Mouse (Mus musculus): ENCODE measurements at regions not wholly inside any gene's neighbourhood (a gene's known extent, or its start where the extent isn't known, plus 50 kb on each side); places are given as distances from the start of the nearest gene placed in this dataset.

DNA sequence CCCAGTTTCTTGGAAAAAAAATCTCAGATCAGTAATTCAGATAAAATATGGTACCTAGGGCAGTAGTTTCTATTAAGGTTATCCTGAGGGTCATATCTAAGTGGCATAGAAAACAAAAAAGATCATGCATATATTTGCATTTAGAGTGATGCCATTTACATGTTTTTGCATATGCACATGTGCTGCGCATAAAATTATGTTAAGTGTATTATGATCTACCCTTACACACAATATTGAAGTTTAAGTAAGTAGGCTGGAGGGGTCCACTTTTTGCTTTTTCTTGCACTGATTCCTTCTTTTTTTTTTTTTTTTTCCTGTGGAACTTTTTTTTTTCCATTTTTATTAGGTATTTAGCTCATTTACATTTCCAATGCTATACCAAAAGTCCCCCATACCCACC lies 193.1 kb upstream of the Ptbp2 start:
- no peak for DNase-seq (ENCODE audit: extremely low read depth, insufficient read length, low spot score)

DNA sequence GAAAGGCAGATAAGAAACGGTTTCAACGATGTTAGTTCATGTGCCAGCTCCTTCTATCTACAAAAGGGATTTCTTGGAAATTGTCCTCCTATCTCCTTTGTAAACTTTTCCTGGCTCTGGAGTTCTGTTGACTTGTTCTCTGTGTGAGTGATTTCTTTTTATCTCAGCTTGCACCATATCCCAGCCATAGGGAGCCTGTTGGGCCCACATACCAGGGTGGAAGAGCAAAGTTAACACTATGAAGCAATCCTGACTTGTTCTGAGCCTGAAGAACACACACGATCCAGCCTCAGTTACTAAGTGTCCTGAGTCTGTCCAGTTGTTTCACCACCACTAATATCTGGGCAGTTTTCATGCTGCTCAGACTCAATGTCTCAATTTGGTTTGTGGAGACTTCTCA lies 192.1 kb upstream of the Ptbp2 start:
- no peak for DNase-seq (ENCODE audit: extremely low read depth, insufficient read length, low spot score)

GRCm38 (mm10) chr3:119958799-119959467 lies 174.7 kb upstream of the Ptbp2 start:
- no peak for DNase-seq (ENCODE audit: extremely low read depth, insufficient read length, low spot score)

- no peak for DNase-seq (ENCODE audit: extremely low read depth, insufficient read length, low spot score)
These were observed 173.3 kb upstream of the Ptbp2 start for GRCm38 (mm10) chr3:119957529-119957928.

- no peak for DNase-seq (ENCODE audit: extremely low read depth, insufficient read length, low spot score)
These were observed 171.7 kb upstream of the Ptbp2 start for GRCm38 (mm10) chr3:119955745-119956615.

GRCm38 (mm10) chr3:119950721-119951120 lies 166.5 kb upstream of the Ptbp2 start:
- no peak for DNase-seq (ENCODE audit: extremely low read depth, insufficient read length, low spot score)

DNA sequence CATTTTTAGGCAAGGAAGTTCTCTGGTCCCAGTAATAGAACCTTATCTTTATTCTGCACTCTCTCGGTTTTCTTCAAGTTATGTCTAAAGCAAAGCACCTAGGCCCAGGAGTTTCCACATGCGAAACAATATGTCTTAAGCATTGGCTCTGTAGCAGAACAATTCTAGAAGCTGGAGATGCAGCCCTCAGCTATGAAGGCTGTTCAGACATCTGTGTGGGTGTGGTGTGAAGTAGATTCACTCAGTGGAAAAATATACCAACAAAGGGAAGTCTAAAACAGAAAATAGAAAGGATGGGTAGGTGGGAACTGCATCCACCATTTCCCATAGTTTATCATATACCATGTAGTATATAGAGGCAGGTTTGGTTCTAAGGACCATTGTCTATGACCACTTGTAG lies 165.8 kb upstream of the Ptbp2 start:
- DNase-seq (ENCODE audit: extremely low read depth, insufficient read length, low spot score) = no peak

GRCm38 (mm10) chr3:119949620-119950019 lies 165.4 kb upstream of the Ptbp2 start:
- no peak for DNase-seq (ENCODE audit: extremely low read depth, insufficient read length, low spot score)

DNA sequence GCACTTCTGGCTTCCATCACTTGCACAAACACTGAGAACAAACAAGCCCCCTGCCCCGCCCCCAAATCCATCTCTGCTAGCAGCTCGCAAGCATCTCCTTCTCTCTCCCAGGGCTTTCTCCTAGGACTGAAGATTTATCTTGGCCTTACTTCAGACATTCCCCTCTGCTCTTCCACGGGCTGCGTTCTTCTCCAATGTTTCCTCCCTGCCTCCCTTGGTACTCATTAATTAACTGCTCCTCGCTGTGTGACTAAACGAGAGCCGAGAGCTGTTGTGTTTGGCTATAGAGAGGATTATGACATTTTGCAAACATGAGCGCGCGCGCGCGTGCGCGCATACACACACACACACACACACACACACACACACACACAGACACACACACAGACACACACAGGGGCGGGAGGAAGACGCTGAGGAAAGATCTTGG lies 164.8 kb upstream of the Ptbp2 start:
- no peak for DNase-seq (ENCODE audit: extremely low read depth, insufficient read length, low spot score)

DNA sequence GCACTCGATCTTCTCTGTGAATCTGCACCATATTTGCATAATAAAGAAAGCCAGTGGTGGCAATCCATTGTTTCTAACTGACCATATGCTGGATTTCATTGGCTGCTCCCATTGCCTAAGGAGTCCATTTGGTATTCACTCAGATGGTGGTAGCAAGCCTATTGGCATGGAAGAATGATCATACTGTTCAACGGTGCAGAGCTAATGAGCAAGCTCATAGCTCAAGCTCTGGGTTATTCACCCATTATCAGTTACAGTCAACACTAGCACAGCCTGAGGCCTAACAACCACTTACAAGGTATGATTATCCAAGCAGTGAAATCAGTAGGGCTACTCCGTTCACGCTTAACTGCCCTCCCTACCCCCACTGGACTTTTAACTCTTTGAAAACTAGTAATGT lies 162.9 kb upstream of the Ptbp2 start:
- no peak for DNase-seq (ENCODE audit: extremely low read depth, insufficient read length, low spot score)

DNA sequence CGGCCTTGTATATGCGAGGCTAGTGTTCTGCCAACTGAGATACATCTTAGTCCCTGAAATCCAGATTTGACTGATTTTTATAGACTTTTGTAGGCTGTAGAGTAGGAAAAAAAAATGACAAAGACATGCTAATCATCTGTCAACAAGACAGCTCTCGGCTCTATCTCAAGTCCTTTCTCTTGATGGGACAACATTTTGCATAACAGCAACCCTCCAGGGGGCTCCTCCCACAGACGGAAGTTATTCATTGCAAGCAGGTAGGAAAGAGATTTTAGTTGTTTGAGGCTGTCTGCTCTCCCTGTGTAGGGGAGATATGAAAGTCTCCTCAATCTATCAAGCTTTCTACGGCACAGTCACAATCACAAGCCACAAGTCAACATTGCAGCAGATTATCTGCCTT lies 159.8 kb upstream of the Ptbp2 start:
- no peak for DNase-seq (ENCODE audit: extremely low read depth, insufficient read length, low spot score)

- no peak for DNase-seq (ENCODE audit: extremely low read depth, insufficient read length, low spot score)
These were observed 154.8 kb upstream of the Ptbp2 start for GRCm38 (mm10) chr3:119939091-119939490.

DNA sequence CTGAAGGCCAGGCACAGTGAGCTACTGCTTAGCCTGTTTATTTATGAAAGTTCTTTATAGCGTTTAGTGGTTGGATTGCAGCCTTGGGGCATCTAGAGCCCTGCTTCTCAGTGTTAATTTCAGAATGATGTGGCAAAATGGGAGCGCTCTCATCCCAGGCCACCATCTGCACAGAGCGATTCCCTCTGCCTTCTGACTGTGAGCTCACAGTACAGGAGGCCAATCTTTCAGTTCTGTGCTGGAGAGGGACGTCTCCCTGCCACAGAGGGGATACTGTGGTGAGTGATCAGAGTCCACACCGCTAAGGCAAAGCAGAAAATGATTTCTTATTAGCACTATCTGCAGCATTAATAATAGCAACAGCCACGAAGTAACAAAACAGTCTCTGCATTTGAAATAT lies 154.2 kb upstream of the Ptbp2 start:
- no peak for DNase-seq (ENCODE audit: extremely low read depth, insufficient read length, low spot score)

- DNase-seq (ENCODE audit: extremely low read depth, insufficient read length, low spot score) = no peak
These were observed 152.3 kb upstream of the Ptbp2 start for GRCm38 (mm10) chr3:119936526-119936925.

GRCm38 (mm10) chr3:119933049-119933511 lies 148.8 kb upstream of the Ptbp2 start:
- DNase-seq (ENCODE audit: extremely low read depth, insufficient read length, low spot score) = no peak

DNA sequence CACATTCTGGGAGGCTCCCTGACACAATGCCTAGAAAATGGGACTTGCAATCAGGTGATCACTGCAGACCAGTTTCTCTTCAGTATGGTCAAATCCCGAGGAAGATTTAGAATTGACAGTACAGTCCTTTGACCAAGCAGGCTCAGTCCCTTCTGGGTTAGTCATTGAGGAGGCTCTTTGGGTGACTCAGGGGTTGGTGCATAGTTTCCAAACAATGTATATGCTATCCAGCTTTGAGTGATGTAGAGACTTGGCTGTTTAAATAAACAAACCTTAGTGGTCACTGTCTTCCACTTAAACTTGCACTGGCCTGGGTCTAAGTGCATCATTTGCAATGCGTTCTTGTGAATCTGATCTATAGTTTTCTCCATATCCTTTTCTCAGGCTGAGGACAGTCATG lies 144.0 kb upstream of the Ptbp2 start:
- no peak for DNase-seq (ENCODE audit: extremely low read depth, insufficient read length, low spot score)

GRCm38 (mm10) chr3:119919501-119920141 lies 135.4 kb upstream of the Ptbp2 start:
- no peak for DNase-seq (ENCODE audit: extremely low read depth, insufficient read length, low spot score)

GRCm38 (mm10) chr3:119915984-119916865 lies 132.0 kb upstream of the Ptbp2 start:
- peak; percentile 10 for DNase-seq (ENCODE audit: extremely low read depth, insufficient read length, low spot score)

DNA sequence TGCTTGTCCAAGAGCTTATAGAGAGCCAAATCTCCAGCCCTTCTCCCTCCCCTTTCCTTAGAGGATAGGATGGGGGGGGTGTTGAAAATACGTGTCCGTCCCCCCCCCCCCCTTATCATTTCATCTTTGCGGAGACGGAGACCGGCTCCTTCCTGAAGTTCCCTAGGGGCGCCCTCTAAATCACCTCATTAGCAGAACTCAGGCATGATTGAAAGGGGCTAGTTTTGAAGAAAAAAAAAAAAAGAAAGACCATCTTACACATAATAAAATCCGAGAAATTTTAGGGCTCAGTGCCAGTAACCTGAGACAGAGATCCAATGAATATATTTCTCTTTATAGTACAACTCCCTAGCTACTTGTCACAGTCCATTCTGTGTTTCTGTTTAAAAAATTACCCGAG lies 127.3 kb upstream of the Ptbp2 start:
- no peak for DNase-seq (ENCODE audit: extremely low read depth, insufficient read length, low spot score)

- DNase-seq (ENCODE audit: extremely low read depth, insufficient read length, low spot score) = no peak
These were observed 120.0 kb upstream of the Ptbp2 start for GRCm38 (mm10) chr3:119904244-119904643.

DNA sequence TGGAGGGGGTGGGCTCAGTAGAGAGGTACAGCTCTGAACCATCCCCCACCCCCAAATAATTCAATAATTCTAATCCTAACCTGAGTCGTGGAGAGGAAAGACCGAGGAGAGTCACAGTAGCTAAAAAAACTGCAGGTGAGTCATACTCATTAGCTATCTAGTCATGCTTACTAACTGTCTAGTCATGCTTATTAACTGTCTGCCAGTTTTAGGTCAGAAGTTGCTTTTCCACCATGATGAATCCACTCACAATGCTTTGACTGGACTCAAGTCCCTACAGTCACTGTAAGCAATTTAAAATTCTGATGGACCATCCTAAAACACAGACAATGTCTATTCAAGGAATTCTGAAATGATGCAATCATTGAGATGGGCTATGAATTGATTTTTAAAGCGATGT lies 110.9 kb upstream of the Ptbp2 start:
- DNase-seq (ENCODE audit: extremely low read depth, insufficient read length, low spot score) = no peak

Measured in 3134 (cell line).